16 mouse cellular contexts compared by ENCODE assay signal in genomic region chr10:112543051-112543450, GRCm38 (mm10).
"Had no signal": no experiment of that assay in that cellular context is flagged by ENCODE, and none has a peak within 500 bp of the region (broad histone marks: within the 10 kb centered on the region; RNA-seq: fewer than 3 reads in every experiment).

No protein-coding gene starts in this region.

- DNase-seq: heart, postnatal 10 days; heart, postnatal 14 days; heart, postnatal 36 days; heart, postnatal 4 days; kidney, adult 11 months; kidney, adult 18-20 months; kidney, adult 2 months; kidney, adult 8-10 months; kidney, adult 9 months; kidney, postnatal 10 days; kidney, postnatal 14 days; kidney, postnatal 25 days; kidney, postnatal 36 days; kidney, postnatal 4 days; layer of hippocampus, adult 9-11 months; layer of hippocampus, postnatal 36 days had no signal
